Mouse (Mus musculus): ENCODE measurements around the gene Fam213a.
"Not testable (repeated sequence)": the region's sequence is repeated elsewhere in the genome, so short reads cannot be mapped to it uniquely, and the experiment has no call there.

Gene Fam213a

DNA sequence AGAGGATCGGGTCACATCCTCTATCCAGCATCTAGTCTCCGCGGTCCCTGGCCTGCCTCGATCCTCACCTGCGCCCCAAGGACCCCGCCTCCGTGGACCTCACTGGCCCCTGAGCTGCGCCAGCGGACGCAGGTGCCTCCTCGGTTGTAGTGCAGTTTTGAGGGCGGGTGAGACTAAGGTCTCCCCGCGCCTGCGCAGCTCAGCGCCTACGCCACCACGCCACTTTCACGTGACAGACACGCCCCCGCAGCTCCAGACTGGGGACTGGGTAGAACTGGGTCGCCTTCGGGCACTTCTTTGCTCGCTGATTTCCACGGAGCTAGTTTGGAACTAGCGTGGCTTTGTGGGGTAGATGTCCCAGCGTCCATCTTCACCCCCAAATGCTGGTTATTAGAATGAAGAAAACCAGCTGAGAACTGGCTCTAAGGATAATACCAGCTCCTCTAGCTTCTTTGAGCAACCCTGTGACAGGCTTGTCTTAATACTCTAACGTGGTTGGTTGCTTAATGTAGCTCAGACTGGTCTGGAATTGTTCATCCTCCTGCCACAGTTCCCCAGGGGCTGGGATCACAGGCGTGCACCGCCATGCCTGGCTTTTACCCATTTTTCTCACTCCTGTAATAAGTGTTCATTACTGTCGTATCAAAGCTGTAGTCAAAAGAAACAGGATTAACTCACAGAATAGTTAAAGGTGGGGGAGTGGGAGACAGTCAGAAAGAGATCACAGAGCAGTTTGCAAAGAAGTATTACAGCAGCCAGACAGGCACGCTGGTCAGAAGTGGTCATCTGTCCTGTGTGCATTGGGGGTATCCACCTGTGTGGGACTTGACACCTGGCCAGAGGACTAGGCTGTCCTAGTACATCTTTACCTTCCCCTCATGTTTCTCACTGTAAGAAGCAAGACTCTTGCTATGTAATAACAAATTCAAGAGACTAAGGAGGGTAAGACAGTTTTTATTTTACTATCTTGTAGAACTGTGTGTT lies at the start of gene Fam213a:
TSS of gene Fam213a (minus strand) at position 159 of the 984 bp plus-strand sequence.
- DNase-seq (ENCODE audit: low spot score), result peak; percentile 77

DNA sequence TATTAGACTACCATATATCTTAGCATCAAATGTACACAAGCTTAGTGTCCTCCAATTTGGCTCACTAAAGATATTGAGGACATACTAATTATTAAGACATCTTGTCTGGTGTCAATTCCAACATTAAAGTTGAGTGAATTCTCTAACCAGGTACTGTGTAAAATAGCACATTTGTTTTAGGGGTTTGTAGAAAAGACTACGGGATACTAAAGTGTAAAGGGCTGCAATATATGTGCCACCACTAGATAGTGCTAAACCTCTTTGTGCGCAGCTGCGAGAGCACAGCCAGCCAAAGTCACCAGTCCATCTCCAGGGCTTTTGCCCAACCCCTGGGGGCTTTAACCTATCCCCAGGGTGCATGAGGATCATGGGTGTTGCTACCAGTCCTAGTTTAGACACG lies 39.6 kb upstream of the Fam213a start:
- DNase-seq (ENCODE audit: low spot score), result not testable (repeated sequence)

DNA sequence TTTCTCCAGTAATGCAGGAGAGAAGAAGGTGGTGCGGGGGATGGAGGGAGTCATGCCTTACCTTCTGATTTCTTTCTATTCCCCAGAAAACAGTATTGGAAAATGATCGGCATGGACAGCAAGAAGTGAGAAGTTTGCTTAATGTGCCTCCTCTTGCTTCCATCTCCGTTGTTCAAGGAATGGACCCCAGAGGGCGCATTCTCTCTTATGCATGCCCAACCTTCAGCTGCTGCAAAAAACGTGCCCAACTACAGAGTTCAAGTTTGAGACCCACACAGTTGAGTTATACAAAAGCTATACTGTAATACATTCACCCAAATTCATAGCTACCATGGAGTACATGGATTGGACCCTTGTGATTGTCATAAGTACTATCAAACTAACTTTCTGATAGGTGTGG lies 38.9 kb upstream of the Fam213a start:
- DNase-seq (ENCODE audit: low spot score), result no peak

DNA sequence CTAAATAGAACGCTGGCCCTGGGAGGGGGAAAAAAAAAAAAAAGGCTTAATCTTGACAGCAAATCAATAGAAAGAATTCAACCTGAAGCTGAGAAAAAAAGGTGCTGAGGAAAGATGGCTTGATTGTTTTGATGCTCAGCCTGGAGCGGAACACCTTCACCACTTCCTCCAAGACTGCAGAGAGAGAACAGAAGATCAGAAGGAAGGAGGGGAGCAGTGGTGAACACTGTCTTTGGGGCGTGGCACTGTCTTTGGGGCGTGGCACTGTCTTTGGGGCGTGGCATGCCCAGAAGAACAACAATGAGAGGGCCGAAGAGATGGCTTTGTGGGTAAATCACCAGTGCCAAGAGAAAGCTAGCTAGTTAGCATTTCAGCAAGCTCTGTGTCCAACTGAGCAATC lies 36.9 kb upstream of the Fam213a start:
- no peak for DNase-seq (ENCODE audit: low spot score)

DNA sequence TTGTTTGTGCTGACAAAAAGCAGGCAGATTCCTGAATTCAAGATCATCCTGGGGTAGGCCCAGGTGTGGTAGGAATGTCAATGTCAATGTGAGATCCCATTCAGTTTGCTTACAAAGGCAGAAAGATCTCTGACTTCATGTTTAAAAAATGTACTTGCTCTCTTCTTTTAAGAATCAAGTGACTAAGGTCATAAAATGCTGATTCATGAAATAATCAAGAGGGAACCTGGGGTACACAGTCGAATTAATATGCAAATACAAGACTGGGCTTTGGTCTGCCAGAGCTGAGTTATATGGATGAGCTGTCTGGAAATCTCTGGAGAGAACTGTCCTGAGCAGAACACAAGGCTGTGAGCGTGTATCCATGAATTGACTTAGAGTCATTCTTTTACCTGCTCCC lies 33.8 kb upstream of the Fam213a start:
- DNase-seq (ENCODE audit: low spot score), result no peak

DNA sequence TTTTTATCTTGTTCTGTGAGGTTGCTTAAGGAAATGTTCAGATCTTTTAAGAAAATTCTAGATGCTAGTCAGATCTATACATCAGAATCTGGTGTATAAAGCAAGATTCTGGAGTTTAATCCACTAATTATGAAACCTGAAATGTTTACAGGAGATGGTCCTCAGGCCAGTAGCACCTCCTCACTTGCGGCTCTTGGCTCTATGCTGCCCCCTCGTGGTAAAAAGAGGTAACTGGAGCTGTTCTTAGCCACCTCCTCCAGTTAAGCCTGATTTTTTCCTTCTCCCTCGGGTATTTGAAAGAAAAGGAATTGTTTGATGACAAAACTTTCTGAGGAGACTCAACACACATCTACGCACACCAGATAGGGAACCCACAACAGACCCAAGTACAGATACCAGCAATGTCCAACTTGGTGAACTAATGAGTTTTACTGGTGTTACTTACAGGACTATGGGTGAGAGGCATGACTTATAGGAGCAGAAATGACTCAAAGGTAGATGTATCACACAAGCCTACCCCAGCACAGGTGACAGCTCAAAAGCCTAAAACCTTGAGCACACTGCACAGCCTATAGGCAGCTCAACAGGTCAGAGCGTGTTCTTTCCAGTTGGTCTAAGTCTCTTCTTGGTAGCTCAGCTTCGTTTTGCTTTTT lies 21.7 kb upstream of the Fam213a start:
- DNase-seq (ENCODE audit: low spot score), result peak; percentile 60

DNA sequence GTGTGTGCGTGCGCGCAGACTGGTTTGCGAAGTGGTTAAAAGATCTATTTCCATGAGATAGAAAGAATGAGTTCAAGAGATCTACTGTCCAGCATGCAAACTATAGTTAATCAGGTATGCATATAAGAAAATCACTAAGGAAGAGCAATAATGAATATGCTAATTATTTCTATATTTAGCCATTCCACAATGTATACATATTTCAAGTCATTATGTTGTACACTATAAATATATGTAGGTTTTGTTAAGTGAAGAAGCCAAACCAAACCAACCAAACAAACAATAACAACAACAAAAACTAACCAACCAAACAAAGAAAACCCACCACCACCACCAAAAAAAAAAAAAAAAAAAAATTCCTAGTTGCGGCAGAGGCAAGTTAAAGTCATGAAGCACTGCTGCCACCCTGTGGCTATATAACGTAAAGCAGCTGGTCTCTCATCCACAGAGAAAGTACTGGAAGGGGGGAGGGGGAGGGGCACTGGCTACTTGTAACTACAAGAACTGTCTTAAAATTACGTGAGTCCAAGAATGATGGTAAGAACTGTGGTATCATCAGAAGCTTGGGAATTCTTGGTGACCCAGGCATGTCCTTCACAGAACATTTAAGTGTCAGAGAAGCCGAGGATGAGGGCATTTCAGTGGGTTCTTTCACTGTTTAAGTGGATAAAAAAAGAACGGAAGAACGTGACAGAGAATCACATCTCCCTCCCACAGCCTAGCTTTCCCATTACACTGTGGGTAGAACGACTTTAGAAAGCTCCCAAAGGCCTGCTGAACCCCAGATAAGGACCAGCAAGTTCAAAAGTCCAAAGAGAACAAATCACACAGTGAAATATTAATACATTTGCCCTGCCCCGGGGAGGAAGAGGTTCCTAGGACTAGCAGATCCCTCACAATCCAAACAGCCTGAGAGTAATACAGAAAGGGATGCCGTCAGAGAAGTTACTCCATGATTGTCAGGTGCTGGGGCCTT lies 19.8 kb upstream of the Fam213a start:
- peak; percentile 71 for DNase-seq (ENCODE audit: low spot score)

DNA sequence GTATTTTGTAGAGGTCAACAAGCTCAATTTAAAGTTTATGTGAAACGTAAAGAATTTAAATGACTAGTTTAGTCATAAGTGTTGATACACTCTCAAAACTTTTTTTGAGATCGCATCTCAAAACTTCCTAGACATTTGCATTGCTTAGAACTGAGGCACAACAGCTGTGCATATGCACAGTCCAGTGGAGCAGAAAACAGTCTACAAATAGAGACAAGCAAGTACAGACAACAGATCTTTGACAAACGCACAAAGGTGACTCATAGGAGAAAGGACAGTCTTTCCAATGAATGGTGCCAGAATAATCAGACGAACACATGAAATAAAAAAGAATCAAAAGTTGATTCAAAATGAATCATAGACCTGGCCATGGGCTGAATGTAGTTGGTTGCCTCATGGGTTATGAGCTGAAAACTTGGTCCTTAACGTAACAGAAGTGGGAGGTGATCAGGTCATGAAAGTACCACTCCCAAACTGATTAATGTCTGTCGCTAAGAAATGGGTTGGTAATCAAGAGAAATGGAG lies 17.5 kb upstream of the Fam213a start:
- no peak for DNase-seq (ENCODE audit: low spot score)

DNA sequence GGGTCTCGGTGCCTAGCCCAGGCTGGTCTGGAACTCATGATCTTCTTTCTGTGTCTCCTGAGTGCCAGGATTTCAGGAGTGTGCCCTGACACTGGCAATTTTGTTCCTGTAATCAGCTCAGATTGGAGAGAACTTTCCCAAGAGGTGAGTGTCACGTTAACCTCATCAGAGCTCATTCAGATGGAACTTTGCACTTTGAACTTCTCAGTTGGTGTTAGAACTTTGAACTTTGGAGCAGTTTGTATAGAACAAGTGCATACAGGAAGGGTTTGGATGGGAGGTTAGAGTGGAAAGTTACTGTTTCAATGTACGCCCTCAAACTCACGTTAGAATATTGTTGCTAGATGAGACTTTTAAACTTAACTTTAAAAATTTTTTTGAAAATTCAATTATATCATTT lies 15.7 kb upstream of the Fam213a start:
- DNase-seq (ENCODE audit: low spot score), result no peak

DNA sequence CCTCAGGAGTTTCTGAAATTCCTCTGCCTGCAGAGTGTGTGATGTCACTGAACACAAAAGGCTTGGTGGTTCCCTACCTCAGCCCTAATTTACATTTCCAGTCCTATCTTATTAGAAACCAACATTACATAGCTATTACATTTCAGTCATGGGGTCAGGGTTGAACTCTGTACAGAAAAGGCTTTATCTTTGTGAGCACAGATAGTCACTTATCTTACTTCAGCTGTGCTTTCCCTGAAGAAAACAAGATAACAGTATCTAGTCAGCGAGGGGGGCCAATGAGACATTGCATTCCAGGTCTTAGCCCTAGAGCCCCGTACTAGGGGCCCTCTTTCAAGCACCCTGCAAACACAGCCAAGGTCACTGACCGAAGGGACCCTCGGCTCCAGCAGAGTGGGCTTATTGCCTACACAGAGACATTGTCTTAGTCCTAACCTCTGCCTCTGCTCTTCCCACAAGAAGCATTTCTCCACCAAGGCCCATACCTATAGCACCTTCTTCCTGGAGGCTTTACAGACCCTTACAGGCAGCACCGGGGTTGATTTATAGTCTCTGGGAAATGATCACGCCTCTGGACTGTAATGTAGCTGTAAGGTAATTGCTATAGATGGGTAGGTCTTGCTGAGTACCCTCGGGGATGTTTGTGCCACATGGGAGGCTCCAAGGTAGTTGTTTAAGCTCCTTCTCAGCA lies 12.2 kb upstream of the Fam213a start:
- DNase-seq (ENCODE audit: low spot score), result no peak

DNA sequence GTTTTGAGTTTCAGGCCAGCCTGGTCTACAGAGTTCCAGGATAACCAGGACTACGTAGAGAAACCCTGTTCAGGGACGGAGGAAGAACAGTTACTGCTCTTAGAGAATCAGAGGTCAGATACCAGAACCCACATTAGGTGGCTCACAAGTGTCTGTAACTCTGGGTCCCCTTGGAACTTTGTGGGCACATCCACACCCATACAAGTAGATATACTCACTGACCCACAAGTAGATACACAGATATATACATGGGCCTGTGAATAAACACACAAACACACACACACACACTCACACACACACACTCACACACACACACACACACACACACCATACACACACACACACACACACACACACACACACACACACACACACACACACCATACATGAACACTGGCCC lies 11.5 kb upstream of the Fam213a start:
- DNase-seq (ENCODE audit: low spot score), result no peak

DNA sequence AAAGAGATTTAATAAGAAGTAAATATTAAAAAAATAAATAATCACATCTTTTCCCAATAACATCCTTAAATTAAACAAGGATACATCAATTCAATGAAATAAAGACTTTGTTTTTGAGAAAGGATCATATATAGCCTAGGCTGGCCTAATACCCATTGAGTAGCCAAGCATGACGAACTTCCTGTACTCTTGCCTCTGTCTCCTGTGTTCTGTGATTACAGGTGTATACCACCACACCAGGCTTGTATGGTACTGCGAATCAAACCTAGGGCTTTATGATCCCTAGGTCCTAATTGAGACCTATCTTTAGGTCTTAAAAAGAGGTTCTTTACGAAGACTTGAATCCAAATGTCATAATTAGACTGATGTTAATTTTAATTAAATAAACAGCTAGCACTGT lies 7.7 kb upstream of the Fam213a start:
- no peak for DNase-seq (ENCODE audit: low spot score)

DNA sequence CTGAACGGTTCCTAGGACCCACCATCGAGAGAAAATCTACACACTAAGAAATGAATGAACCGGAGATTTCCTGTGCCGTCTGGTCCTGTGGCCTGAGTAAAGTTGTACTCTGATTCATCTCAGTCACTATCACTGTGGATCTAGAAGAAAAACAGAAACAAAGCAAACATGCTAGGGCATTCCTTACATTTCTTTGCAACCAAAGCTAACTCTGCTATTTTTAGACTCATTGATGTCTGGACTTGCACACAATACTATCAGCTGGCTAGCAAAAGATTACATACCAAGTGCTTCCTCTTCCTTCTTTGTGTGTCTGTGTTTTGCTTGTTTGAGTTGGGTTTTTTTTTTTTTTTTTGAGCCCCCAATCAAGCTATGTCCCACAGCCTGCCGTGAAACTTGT lies 3.9 kb upstream of the Fam213a start:
- DNase-seq (ENCODE audit: low spot score), result no peak

DNA sequence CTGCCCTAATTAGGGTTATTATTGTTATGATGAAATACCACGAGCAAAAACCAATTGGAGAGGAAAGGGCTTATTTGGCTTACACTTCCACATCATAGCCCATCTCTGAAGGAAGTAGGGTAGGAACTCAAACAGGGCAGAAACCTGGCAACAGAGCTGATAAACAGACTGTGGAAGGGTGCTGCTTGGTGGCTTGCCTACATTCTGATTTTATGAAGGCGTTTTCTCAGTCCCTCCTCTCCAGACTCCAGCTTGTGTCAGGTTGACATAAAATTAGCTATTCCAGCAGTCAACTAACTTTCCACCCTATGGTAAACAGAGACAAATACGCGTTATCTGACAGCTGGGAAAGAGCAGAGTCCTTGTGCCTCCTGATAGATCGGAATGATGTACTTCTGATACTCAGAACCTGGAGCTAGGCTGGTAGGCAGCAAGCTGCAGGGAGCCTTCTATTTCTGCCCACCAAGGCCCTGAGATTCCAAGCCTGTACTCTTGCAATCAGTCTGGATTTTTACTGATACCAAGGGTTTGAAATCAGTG lies 1.2 kb upstream of the Fam213a start:
- DNase-seq (ENCODE audit: low spot score), result no peak

DNA sequence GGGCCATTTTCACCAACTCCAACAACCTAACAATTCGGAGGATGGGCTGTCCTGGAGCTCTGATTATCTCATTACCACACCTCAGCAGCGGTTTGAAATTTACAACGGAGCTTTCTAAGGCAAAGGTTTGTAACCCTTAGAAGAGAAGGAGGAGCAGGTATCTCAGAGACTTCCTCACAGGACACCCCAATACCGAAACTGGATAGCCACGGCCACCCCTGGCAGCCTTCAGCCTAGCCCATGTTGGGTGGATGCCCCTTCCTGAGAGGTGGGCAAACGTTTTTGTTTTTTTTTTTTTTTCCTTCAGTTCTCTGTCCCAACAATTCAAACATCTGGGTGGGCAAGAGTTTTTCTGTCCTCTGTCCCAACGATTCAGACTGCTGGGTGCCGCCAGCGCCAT lies 445 bp downstream of the Fam213a start:
- no peak for DNase-seq (ENCODE audit: low spot score)

DNA sequence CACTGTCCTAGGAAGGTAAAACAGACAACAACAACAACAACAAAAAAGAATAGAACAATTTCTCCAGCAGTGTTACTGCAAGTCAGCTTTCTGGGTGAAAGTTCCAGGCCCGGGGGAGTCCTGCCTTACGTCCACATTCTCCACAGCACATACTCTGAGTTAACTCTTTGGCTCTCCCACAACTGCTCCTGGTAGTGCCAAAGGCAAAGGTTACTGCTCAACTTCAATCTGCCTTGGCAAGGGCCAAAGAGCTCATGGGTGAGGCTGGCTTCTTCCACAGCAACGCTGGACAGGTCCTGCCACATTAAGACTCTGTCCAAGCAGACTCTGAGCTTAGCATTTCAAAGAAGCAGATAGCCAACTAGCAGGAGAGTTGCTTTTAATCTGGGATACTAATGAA lies 1.7 kb downstream of the Fam213a start:
- DNase-seq (ENCODE audit: low spot score), result no peak

DNA sequence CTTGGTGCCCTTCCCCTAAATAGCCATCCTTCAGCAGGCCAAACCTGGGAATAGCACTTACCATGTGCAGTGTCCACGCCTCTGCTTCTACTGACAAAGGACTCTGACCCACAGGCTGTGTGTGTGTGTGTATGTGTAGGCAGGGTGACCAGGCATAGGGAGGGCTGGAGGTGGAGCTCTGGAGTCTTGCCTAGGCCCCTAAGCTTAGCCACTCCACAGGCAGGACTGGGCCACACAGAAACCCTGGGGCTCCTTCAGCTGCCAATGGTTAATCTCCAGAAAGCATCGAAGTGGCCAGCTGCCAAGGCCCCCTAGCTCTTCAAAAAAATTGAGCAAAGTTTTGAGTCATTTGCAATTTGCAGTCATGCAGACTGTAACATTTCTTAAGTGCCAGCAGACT lies 5.5 kb downstream of the Fam213a start:
- DNase-seq (ENCODE audit: low spot score), result no peak

DNA sequence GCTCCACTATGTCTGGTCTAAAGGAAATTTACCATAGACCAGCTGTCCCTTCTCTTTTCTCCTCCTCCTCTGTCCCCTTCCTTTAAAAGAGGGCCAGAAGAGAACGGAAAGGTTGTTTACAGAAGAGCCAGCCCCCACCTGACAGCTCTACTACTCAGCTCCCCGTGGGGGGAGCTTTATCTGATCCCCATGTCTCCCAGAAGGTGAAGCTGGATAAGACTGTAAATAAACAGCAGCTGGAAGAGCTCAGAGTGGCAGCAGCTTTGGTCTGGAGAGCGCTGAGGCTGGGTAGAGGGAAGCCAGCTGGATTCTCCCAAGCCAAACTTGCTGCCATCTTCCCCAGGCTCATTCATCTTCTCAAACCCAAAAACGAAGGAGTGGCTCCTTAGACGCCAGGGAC lies 5.9 kb downstream of the Fam213a start:
- no peak for DNase-seq (ENCODE audit: low spot score)

DNA sequence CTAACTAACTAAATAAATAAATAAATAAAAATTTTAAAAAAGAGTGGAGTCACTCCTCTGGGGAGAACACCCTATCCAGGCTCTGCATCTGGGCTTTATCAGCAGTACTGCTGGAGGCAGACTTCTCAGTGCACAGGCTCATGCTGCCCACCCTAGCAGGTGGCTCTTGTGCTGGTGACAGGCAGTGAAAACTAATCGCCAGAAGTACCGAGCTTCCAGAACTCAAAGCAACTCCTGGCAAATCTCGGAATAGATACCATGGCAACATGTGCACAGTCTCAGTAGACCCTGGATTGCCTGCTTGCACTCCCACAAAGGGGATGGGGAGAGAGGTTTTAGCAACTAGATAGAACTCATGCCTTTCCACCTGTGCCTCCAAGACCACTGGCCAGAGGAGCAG lies 6.7 kb downstream of the Fam213a start:
- DNase-seq (ENCODE audit: low spot score), result no peak

DNA sequence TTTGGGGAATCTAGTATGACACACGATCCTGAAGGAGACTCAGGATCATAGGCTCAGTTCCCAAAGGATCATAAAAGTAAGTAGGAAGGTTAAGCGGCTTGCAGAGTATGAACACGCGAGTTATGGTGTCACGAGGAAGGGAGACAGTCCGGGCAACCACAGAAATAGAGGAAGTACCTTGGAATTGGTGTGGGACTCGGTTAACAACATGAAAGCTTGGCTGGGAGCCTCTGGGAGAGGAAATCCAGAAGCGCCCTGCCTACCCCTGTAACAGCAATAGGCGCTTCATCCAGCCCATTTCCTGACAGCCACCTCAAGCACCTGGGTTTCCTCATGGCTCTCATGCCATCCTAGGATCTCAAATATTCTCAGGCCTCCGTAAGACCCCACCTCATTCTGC lies 7.3 kb downstream of the Fam213a start:
- no peak for DNase-seq (ENCODE audit: low spot score)

DNA sequence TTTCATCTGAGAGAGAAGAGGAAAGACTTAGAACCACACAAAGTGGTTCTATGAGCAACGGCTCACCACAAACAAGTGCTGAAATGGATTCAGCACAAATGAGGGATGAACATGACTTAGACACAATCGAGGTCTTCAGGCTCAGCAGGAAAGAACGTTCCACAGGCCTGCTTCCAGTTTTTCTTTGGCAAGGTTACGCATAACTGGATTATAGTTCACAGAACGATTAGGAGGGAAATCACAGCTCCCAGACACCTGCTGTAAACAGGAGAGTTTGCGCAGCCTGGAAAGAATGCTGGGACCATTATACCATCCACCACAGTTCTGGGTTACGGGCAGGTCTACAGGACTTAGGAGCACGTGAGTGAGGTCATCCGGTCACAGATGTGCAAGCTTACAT lies 7.9 kb downstream of the Fam213a start:
- no peak for DNase-seq (ENCODE audit: low spot score)

Measured in ovary, postnatal 14 days (tissue).